Mouse (Mus musculus) thymus, postnatal 25 days (tissue): ENCODE results near the gene Secisbp2.
"Not testable (repeated sequence)": the region's sequence is repeated elsewhere in the genome, so short reads cannot be mapped to it uniquely, and the experiment has no call there.

ENCODE experiments used
- DNase-seq: peaks from one replicate; pipeline ENCODE4 v3.0.0; 2022

The Secisbp2 gene

GRCm38 (mm10) chr13:51643924-51644828, 7.3 kb upstream of the Secisbp2 start:
- no peak for DNase-seq

- peak; percentile 96 for DNase-seq
These were observed 6.4 kb upstream of the Secisbp2 start, which contains the start of gene Cks2 for GRCm38 (mm10) chr13:51644829-51645789. Gene Cks2, plus strand, starts transcription at chr13:51645232.

GRCm38 (mm10) chr13:51645872-51646271, 5.6 kb upstream of the Secisbp2 start:
- peak; percentile 14 for DNase-seq

- DNase-seq: no peak
These were observed 5.0 kb upstream of the Secisbp2 start for GRCm38 (mm10) chr13:51646362-51647027.

- DNase-seq: no peak
These were observed 3.7 kb upstream of the Secisbp2 start for GRCm38 (mm10) chr13:51647770-51648169.

GRCm38 (mm10) chr13:51648237-51648636, 3.3 kb upstream of the Secisbp2 start:
- DNase-seq: no peak

GRCm38 (mm10) chr13:51649740-51650139, 1.8 kb upstream of the Secisbp2 start:
- no peak for DNase-seq

- DNase-seq: no peak
These were observed 1.7 kb downstream of the Secisbp2 start for GRCm38 (mm10) chr13:51653159-51653558.

- DNase-seq: no peak
These were observed 2.5 kb downstream of the Secisbp2 start for GRCm38 (mm10) chr13:51653961-51654360.

GRCm38 (mm10) chr13:51656516-51657235, 5.2 kb downstream of the Secisbp2 start:
- DNase-seq: no peak

GRCm38 (mm10) chr13:51658094-51658493, 6.6 kb downstream of the Secisbp2 start:
- DNase-seq: no peak

- DNase-seq: no peak
These were observed 8.1 kb downstream of the Secisbp2 start for GRCm38 (mm10) chr13:51659573-51659972.

GRCm38 (mm10) chr13:51663561-51663960, 12.1 kb downstream of the Secisbp2 start:
- no peak for DNase-seq

GRCm38 (mm10) chr13:51668195-51668594, 16.7 kb downstream of the Secisbp2 start:
- not testable (repeated sequence) for DNase-seq

GRCm38 (mm10) chr13:51676641-51677040, 25.1 kb downstream of the Secisbp2 start:
- DNase-seq: no peak

- no peak for DNase-seq
These were observed 25.5 kb downstream of the Secisbp2 start for GRCm38 (mm10) chr13:51677041-51677440.

GRCm38 (mm10) chr13:51677630-51678185, 26.2 kb downstream of the Secisbp2 start:
- DNase-seq: no peak

GRCm38 (mm10) chr13:51678687-51679086, 27.2 kb downstream of the Secisbp2 start:
- DNase-seq: no peak

GRCm38 (mm10) chr13:51679332-51679731, 27.8 kb downstream of the Secisbp2 start:
- DNase-seq: no peak

- no peak for DNase-seq
These were observed 29.6 kb downstream of the Secisbp2 start for GRCm38 (mm10) chr13:51681076-51681475.

GRCm38 (mm10) chr13:51681634-51682033, 30.1 kb downstream of the Secisbp2 start:
- no peak for DNase-seq
